Mouse (Mus musculus): ENCODE results near the gene Kctd7.
A peak's percentile ranks its signal among the peaks of the same experiment; 100 is the strongest.

Gene Kctd7

DNA sequence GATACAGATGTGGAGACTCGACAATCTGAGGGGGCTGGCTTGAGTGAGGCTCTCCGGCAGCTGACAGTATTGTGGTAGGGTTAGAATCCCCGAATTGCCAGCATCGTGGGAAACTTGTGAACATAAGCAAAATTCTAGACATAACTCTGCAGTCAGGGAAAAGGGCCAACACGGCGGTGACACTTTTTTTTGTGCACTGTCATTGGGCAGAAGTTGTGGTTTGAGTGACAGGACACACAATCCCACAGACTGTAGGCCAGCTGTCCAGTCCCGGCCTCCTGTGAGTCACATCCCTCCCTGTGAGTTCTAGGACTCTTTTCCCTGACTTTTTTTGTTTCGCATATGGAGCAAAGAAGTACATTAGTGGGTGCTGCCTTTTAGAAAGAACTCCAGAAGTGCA lies 1.3 kb downstream of the Kctd7 start:
- peak; percentile 88 for DNase-seq

DNA sequence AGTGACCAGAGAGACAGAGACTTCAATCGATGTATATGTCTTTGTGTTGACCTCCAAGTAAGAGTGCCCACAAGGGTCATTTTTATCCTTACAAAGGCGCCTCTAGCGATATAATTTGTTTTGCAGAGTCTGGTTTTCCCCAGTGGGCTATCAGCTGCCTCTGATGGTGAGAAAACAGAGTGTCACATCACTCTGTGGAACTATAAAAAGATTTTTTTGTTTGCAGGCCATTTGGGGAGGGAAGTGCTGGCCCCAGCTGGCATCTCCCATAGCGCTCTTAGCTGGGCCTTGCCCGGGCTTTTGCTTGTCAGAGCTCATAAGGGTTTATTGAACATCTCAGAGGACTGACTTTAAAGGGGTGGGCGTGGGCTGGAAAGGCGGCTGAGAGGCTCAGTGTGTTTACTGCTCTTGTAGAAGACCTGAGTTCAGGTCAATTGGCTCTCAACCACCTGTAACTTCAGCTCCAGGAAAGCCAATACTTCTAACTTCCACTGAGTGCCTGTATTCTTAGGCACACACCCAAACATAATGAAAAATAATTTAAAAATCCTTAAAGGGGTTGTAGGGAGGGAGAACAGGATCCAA lies 5.2 kb downstream of the Kctd7 start:
- no peak for DNase-seq

DNA sequence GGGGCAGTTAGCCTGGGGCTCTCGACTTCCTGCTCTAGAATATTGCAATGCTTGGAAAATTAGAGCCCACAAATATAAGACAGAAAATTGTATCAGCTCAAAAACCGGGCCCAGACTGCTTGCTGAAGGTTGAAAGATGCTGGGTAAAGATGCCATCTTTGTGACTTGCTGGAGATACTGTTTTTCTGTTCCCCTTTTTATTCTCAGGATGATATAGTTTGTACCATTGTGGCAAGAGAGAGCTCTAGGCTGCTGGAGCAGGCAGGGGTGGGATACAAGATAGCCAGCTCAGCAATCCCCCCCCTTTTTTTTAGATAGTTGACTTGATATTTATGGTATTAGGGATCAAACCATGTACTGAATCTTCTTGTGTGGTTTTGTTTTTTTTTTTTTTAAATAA lies 9.6 kb downstream of the Kctd7 start:
- no peak for DNase-seq

DNA sequence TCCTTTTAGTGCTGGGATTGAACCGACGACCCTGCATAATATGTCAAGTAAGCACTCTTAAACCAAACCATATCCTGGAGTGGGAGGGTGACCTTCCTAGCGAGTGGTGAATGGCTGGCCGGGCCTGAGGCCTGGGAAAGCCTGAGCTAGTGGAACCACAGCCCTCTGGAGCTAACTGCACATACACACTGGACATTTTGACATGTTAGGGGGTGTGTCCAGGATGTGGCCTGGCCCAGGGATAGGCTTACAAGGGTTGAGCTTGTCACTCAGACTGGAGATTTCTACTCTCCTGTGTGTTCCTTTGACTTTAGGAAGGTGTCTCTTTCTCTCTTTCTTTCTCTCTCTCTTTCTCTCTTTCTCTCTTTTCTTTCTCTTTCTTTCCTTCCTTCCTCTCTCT lies 13.9 kb downstream of the Kctd7 start:
- DNase-seq: no peak

DNA sequence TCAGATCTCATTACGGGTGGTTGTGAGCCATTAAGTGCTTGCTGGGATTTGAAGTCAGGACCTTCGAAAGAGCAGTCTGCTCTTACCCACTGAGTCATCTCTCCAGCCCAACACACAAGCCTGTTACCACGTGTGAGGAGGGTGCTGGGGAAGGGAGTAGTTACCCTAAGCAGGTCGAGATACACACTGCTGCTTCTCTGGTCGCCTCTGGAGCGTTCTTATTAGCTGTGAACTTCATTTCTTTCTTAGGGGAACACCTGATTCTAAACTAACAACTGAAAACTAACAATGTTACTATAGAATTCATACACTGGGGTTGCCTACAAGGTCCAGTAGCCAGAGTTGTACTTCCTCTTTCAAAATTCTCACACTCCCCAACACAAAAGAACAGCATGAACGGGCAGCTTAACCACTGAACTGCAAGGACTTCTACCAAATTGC lies 15.1 kb downstream of the Kctd7 start:
- no peak for DNase-seq

DNA sequence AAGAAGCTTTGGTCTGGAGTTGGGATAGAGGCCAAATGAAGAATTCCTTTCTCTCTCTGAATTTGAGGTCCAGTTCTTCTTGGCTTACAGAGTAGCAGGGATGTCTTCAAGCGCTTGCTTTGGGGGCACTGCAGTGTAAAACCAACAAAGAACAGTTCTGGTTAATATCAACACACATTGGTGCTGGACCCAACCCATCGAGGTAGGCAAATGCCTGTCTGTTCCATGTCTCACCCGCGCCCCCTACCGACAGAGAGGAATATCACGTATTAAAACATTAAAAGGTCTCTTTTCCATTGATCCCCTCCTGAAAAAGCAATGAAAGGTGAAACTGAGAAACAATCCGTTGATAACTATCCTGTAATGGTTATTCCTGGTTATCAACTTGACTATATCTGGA lies 19.0 kb downstream of the Kctd7 start:
- peak; percentile 93 for DNase-seq

DNA sequence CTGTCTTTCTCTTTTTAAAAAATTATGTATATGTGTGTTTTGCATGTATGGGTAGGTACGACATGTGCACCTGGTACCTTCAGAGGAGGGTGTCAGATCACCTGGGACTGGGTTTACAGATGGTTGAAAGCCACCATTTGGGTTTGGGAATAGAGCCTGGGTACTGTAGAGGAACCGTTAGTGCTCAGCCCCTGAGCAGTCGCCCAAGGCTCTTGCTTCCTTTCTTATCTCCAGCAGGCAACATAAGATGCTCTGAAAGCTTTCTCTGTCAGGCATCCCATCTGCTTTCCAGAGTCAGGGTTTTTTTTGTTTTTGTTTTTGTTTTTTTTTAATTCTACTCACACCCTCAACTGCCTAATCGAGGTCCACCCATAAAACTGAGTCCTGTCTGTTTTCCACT lies 20.6 kb downstream of the Kctd7 start:
- DNase-seq: no peak

DNA sequence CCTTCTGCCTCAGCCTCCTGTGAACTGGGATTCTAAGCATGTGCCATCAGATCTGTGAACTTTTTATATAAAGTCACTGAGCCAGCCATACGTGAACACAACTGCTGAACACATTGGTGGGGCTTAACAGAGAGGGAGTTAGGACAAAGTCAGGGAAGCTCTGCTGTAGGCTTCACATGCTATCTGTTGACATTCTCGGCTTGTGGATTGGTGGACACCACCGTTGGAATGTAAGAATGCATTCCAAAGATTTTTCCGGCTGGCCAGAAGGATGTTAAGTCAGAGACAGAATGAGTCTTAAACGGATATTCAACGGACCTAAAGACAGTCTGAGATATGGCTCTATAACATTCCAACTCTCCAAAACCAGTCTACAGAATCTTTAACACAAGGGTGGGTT lies 24.4 kb downstream of the Kctd7 start:
- DNase-seq: no peak

DNA sequence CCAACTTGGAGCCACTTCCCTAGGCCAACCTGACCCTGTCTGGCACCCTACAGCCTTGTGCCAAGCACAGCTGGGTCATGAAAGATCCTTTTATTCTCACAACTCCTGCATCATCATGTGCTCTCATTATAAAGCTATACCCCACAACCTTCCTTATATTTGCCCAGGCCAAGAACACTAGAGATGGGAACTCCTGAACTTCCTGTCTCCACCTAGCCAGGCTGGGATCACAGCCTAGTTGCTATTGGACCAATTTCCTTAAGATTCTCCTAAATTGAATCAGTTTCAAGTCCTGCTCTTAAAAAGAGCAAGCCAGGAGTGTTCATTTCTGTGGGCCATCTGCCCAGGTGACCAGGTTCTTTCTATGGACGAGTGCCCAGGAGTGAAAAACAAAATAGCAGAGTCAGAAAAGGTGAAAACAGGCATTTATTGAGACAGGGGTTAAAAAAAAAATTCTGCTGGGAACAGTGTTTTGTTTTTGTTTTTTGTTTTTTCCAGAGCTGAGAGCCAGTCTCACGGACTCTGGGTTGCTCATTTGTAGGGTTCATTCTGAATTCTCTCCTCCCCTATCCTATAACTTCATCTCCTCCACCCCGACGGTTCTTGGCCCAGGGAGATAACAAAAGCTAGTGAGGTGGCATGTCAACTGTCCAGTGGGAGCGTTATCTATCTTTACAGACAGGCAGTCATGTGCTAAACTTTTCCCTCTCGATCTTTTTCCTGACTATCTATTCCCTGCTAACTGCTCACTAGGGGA lies 26.2 kb downstream of the Kctd7 start:
- DNase-seq: no peak

DNA sequence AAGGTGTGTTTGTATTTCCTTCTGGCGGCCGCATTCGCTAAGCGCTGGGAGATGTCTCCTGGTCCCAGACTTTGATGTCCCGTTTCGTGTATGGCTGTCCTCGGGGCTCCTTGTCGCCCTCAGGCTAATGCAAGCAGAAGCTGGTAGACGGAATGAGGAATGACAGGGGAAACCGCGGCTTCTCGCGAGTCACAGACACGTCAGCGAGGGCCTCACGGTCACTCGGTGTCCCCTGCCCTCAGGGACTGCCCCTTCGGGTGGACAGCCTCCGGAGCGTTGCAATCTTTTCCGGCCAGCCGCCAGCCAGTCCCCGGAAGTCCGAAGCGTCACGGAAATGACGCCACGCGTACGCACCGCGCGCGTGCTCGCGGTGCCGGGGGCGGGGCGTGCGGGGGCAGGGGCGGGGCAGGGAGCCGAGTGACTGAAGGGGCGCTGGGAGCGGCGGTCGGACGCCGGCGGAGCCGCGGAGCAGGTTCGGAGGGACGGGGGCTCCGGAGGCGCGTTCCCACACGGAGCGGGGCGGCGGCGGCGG lies 26.8 kb downstream of the Kctd7 start, which contains the start of gene Rabgef1:
TSS of gene Rabgef1 (plus strand) at position 376 of the 532 bp plus-strand sequence.
- peak; percentile 100 for DNase-seq

DNA sequence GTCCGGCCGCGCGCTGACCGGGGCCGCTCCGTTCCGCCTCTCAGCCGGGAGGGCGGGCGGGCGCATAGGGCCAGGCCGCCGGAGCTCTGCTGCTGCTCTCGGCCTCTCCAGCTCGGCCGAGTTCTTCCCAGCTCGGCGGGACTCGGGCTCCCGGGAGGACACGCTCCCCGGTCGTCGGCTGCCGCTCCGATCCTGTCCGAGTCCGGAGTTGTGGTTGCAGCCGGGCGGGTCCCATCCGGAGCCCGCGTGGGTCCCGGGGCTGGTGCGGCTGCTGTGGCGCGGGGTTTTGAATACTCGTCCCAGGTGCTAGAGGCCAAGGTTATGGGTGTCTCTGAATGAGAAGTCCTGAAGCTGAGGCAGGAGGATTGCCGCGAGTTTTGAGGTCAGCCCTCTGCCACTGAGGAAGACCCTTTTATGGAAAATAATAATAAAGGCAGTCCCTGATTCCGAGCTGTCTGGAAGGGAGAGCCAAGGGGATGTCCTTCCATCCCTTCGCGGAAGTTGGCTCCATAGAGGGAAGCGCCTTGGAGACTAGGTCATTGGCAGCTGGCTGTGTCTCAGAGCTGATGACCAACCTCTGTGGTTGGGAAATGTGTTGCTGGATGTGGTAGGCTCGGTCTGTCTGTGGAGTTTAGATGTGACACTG lies 27.4 kb downstream of the Kctd7 start:
- DNase-seq: peak; percentile 97

DNA sequence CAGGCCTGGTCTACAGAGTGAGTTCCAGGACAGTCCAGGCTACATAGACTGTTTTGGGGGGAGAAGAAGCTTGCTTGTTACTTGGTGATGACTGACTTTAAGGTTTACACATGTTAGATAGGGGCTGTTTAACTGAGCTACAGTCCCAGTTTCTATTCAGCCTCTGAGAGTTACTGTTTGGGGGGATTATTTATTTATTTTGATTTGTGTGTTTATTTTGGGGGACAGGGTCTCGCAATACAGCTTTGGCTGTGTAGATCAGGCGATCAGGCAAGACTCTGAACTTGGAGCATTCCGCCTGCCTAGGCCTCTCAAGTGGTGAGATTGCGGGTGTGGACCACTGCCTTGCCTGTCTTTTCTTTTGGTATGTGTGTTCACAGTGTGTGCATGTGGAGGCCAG lies 28.4 kb downstream of the Kctd7 start:
- no peak for DNase-seq

DNA sequence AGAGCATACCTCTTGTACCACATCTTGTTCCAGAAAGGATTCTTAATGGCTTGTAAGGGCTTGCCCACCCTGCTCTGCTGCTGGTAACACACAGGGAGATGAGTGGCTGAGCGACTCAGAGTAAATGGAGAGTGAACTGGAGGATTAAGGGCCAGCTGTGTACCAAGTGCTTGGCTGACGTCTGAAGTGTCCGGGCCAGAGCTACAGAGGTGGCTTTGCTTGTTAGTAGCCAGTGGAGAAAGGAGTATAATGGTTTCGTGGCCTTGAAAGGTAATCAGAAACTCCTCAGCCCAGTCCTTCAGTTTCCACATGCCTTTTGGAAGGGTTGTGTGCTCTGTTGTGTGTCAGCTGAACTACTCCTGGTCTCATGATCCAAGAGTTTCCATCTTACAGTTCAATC lies 33.2 kb downstream of the Kctd7 start:
- DNase-seq: no peak

DNA sequence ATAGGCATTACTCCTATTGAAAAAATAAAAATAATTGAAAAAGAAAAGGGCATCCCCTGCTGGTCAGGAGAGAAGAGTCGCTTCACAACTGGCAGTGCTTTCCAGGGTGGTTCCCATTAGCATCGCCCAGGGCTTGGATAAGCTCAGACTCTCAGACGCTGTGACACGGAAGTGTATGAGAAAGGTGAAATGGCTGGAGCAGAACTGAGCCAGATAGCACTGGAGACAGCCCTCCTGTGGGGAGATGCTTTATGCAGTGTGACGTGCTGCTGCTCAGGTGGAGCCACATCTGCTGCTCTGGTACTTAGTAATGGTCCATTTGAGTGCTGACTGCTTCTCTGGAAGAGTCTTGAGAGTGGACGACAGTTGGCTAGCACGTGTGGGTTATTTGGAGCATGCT lies 35.7 kb downstream of the Kctd7 start:
- no peak for DNase-seq

DNA sequence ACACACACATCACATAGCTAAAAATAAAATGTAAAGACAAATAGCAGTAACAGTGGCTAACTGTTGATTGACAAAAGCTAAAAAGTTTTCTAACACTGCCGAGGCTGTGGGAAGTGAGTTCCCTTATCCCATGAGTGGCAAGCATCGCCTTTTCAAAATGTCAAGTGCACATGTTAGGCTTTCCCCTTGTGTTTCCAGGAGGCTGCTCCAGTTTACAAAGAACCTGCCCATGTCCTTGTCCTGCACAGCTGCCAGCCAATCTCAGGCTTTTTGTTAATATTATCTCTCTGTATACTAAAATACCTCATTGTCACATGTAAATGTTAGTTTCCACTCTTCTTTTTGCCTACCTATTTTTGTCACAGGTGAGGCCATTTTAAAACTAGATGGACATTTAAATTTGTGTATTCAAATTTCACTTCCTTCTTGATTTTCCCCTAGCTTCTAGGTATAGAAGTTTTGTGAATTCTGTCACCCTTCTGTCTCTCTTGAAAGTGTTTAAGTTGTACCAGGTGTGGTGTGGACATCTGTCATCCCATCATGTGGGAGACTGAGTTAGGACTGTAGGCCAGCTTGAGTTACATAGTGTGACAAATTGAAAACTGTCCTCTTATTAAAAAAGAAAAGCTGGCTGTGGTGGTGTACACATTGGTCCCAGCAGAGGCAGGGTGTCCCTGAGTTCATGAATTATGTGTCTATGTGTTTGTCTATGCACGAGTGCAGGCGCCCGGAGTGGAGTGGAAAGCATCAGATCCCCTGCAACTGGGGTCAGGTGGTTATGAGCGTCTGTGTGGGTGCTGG lies 37.3 kb downstream of the Kctd7 start:
- DNase-seq: no peak

DNA sequence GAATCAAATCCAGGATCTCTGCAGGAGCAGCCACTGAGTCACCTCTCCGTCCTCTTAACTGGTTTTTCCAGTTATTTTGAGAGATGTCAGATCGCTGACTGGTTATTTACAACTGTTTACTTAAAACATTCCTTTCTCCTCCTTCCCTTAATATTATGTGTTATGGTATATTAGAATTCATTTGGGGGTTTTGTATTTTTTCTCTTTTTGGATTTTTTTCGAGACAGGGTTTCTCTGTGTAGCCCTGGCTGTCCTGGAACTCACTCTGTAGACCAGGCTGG lies 37.8 kb downstream of the Kctd7 start:
- no peak for DNase-seq

DNA sequence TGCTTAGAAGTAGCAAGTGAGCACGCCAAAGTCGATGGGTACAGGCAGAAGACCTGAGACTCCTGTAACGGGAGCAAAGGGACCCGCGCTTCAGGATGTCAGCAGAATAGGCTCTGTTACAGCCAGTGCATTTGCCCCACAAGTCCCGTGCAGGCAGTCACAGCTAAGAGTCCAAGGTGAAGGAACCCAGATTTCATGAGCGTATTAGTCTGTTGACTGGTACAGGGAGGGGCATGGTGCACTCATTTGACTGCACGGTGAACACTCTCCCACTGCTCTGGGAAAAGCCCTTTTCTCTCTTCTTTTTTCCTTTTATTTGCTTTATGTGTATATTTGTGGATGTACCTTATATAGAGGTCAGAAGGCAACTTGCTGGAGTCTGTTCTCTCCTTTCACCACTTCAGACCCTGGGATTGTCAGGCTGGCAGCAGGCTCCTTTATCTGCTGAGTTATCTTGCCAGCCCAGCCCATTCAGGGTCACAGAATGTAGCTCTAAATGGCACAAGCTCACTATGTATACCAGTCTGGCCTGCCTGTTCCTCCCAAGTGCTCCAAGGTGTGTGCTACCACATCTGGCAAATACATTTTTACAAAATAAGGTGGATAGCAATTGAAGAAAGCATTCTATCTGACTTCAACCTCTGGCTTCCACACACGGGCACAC lies 39.7 kb downstream of the Kctd7 start:
- no peak for DNase-seq

DNA sequence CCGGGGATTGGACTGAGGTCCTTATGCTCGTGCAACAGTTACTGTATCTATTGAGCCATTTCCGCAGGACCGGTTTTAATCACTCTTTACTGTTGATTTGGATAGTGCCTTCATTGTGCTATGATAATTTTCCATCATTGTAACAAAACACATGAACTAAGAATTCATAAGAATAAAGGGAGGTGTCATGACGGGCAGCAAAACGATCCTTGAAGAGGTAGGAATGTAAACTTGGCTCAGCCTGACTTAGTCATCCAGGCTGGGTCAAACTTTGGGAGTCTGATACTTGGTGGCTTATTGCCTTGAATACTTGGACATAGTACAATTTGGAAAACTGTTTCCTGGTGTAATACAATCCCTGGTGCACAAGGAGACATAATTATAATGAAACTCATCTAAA lies 40.7 kb downstream of the Kctd7 start:
- no peak for DNase-seq

DNA sequence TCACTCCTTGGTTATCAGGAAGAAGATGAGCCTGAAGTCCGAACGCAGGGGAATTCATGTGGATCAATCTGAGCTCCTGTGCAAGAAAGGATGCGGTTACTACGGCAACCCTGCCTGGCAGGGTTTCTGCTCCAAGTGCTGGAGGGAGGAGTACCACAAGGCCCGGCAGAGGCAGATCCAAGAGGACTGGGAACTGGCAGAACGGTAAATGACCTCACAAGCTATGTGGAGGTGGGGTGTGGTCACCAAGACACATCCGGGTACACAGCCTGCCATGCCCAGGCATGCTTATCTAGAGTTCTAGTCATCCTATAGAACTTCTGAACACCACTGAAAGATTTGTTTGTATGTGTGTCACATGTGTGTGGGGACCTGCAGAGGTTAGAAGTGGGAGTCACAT lies 42.7 kb downstream of the Kctd7 start:
- DNase-seq: no peak

DNA sequence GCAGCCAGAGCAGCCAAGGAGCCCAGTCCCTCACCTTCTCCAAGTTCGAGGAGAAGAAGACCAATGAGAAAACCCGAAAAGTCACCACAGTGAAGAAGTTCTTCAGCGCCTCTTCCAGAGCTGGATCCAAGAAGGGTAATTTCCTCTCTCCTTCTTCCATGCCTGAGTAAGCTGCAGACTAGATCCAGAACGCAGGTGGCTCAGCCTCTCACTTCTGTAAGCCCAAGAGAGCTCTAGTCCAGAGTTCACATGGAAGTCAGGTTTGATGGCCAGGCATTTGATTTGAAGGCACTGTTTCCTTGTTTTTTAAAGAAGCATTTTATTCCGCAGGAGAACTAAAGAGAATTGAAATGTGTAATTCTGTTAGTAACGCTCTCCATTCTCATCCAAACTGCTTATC lies 46.2 kb downstream of the Kctd7 start:
- no peak for DNase-seq

DNA sequence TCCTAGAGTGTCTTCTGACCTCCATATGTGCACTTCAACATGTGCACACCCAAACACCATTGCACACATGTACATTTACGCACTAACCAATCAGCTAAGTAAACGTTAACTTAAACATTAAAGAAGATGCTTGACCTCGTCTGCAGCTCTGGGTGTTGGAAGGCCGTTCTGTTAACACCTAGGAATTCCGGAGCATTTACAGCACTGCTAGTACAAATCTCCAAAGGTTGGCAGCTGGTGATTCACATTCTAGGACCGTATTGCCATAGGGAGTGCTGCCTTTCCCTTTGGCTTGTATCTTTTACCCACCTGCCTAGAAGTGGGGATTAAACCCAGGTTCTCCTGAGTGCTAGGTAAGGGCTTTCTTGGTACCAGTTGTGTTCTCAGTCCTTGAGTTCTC lies 47.2 kb downstream of the Kctd7 start:
- no peak for DNase-seq

DNA sequence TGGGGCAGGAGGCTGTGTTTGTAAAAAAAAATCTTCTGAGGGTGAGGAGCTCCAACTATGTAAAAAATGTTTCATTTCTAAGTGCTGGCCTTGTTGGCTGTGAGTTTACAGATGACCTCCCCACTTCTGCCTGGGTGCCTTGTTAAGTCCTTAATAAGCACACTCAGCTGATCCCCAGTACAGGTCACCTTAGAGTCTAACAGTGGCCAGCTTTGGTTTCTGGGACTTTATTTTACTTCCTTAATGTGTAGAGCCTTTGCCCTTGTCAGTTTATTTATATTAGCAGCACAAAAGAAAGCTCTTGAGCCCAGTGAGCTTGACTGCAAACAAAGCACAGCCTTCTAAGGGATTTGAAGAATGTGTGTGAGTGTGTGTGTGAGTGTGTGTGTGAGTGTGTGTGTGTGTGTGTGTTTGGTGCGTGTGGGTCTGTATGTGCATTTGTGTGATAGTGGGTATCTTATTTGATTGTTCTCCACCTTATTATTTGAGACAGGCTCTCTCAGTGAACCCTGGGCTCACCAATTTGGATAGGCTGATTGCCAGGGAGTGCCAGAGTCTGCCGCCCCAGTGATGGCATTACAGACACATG lies 47.8 kb downstream of the Kctd7 start:
- DNase-seq: no peak

DNA sequence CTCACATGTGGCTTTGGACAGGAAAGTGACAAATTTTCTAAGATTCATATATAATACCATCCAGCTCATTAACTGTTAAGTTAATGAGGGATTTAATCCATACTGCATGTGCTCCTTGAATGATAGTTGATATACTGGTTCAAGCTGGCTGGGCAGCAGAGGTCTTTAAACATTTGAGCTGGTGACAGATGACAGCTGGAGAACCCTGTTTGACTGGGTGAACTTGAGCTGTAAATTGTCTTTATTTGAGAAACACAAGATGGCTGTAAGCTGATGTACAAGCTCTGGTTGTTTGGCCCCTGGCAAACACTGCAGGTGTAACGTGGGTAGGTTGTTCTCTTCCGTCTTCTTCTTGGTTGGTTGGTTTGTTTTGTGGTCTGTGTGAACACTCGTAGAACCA lies 49.1 kb downstream of the Kctd7 start:
- no peak for DNase-seq

All from heart, adult 11 months (tissue).